Mouse (Mus musculus) mature B cell (primary cell): ENCODE data around the gene Tmx4.

Experiments
- in situ Hi-C: fragments of 300-500 bp; cut with MboI; formaldehyde crosslinking; loops from 2 replicates; pipeline ENCODE4 v1.14.3; 2019

Gene Tmx4

DNA sequence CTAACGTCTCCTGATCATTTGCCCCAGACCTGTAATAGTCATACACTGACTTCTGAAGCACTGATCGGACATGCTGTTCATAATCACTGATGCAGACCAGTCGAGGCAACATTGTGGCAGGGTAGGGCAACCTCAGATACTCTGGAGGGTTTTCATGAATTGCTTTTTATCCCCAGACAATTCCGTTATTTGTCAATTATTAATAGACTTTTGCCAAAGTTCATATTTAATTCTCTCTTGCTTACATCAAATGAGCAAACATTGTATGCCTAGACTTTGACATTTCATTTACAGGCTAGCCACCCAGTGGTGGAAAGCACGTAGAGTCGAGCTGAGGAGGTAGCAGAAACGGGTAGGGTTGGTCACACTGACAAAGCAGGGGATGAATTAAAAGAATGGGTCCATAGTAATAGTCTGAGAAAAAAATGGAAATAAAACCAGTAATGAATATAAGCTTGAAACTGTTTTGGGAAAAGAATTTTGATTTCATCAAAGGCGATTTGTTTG is 89.7 kb downstream of the Tmx4 start, which contains the start of gene Hao1:
Hao1 (minus strand) TSS at position 148 of the 507 bp plus-strand sequence.
- in situ Hi-C loops, result no loop called here

DNA sequence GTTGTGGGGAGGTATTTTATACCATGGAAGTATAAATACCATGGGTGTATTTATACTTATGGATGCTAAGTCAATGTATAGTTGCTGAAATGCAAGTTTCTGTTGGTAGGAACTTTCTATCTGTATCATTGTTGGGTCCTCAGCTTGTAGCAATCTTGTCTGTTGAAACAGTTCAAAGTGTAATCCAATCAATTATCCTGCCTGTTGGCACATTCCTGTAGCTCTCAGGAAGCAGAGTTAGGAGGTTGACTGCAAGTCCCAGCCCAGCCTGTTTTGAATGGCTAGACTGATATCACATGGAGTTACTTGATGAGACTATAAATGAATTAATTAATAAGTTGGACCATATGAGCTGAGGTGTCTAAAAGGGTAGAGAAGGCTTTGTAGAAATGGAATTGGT is 91.6 kb downstream of the Tmx4 start:
- in situ Hi-C loops, result no loop called here

DNA sequence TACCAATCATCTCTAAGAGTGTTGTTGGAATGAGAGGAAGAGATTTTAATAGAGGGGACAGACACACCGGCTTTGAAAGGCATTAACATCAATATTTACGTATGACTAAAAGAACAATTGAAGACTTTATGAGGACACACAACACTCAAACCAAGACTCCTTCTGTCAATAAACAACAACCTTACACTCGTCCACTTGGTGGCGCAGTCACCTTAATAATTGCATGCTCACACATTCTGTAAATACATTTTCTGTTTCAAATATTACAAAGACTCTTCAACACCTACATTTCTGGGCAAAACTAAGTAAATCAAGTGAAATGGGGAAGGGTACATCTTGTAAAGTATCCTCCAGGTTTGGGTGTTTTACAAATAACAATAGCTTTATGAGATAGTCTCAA is 94.2 kb downstream of the Tmx4 start:
- in situ Hi-C loops, result no loop called here

DNA sequence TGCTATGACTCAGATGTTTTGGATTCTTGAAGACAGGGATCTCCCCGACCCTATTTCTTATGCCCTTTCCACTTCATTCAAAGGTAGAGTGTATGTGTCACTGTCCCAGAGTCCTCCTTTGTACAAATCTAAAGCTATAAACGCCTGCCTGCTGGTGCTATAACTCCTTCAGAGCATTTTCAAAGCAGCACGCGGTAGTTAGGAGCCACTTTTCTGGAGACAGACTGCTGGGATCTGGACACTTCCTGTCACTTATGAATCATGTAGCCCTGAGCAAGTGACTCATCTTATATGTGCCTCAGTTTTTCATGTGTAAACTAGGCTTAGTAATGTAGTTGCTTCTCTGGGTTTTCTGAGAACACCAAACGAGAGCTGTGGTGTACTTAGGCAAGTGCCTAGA is 98.8 kb downstream of the Tmx4 start:
- in situ Hi-C loops, result no loop called here

DNA sequence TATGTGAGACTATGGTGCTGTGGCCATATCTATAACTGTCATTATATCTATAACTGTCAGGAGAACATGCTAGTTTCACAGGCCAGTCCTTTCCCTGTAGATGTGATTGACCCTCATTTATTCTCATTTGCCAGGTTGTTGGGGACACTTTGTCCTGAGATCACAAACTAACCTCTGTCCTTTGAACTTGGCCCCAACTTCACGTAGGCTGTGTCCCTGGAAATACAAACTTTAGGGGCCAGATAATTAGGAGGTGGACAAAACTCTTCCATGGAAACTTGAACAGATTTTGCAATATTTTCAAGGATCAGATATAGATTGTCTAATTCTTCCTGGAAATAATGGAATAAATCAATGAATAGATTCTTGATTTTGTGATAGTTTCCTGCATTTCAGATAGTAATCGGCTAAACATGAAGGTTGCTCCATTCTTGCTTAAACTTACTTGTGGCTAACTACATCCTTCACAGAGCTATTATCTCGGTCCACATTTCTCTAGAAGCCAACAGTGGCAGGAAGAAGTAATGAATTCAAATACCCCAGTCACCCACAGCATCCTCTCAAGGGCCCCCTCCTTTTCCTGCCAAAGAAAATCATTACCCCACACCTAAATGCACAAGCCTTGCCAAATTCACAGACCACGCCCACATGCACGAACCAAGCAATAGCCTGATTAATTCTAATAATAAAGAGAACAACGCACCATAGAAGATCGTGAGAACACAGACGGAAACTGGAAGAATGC is 99.5 kb downstream of the Tmx4 start:
- in situ Hi-C loops, result no loop called here
